Mouse (Mus musculus): ENCODE data around the gene Sqstm1. TPM values are rescaled to one million over a fixed set of nuclear protein-coding genes. Genes with fewer than 3 reads are reported as not detected.

Gene Sqstm1
- total RNA-seq, 2 experiments from 2014 or later, result 239 to 247 TPM

DNA sequence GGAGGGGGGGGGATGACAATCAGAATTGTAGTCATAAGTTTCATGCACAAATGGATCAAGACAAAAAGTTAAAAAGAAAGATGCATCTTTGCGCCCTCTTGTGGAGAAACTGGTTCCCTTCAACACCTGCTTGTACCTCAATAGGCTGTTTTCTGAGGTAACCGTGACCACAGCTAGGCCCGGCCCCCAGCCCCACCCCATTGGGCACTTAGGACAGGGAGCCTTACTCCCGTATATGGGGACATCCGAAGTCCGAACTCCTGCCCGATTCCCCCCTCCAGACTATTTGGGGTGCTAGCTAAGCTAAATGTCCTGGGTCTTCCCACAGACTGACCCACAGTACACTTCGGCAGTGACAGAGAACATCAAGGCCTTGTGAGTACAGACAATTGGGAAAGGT is 20.8 kb upstream of the Sqstm1 start:
- intact Hi-C loops (cut with DNase I), result loop anchor here (10.0 kb wide), 1 partner anchor 247 kb away; no protein-coding TSS in a partner anchor
- peak; percentile 54 to 76 for DNase-seq

DNA sequence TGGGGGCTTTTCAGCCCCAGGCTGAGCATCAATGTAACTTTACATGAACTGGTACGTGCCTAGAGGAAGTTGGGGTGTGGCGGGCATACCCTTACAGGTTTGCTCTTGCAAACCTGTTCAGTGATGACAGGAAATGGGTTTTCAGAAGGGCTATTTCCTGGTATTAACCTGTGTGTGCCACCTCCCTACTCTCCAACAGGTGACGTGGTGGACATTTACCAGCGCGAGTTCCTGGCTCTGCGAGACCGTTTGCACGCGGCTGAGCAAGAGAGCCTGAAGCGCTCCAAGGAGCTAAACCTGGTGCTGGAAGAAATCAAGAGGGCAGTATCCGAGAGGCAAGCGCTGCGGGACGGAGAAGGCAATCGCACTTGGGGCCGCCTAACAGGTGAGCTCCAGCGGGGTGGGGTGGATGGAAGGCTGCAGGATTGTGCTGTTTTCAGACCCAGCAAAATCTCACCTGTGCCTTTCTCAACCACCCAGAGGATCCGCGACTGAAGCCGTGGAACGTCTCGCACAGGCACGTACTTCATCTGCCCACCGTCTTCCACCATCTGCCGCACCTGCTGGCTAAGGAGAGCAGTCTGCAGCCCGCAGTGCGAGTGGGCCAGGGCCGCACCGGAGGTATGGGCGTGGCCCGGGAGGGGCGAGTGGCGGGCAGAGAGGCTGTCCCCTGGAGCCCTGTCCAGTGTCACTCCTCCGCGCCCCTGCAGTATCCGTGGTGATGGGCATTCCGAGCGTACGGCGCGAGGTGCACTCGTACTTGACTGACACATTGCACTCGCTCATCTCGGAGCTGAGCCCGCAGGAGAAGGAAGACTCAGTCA is 20.1 kb upstream of the Sqstm1 start:
- no peak for DNase-seq
- intact Hi-C loops (cut with DNase I), result loop anchor here (10.0 kb wide), 1 partner anchor 246 kb away; no protein-coding TSS in a partner anchor

DNA sequence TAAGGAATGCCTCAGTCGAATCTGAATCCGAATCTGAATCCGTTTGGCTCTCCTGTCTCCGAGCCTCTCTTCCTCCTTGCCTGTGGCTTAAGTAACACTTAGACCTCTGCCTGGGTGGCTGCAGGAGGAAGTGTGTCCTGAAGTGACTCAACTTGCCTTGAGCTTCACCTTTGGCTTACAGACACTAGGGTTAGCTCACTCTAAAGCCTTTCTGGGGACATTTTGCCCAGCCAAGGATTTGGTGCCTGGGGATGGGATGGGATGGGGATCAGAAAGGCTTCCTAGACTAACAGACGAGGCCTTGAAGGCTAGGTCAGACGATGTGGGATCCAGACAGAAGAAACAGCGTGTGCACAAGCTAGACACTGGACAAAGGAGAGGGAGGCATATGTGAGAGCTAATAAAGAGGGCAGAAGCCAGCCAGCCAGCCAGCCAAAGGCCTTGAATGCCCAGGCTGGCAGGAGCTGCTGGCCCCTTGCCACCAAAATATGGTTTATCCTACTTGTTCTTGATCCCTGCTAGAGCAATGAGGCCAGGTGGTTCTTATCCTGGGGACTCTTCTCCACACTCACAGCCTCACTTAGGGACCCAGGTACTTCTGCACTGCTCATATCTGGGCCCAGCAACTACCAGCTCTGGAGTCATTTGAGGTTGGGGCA is 18.8 kb upstream of the Sqstm1 start:
- intact Hi-C loops (cut with DNase I), result no loop called here
- peak; percentile 56 to 69 for DNase-seq

DNA sequence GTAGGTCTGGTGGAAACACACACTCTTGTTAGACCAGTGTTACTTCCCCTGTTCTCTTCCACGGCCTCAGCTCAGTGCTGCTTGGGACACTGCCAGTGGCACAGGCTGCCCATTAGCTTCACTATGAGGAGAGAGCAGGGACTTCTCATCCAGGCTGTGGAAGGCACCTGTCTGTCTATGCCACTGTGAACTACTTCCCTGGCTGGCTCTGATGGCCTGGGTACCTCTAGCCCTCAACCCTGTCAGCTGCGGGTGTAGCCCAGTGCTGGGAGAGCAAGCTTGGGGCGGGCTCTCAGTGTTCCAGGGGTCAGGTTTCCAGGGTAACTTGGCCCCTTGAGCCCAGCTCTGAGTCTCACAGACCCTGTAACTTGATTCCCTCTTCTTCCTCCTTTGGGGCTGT is 18.1 kb upstream of the Sqstm1 start:
- intact Hi-C loops (cut with DNase I), result no loop called here
- DNase-seq, result no peak

DNA sequence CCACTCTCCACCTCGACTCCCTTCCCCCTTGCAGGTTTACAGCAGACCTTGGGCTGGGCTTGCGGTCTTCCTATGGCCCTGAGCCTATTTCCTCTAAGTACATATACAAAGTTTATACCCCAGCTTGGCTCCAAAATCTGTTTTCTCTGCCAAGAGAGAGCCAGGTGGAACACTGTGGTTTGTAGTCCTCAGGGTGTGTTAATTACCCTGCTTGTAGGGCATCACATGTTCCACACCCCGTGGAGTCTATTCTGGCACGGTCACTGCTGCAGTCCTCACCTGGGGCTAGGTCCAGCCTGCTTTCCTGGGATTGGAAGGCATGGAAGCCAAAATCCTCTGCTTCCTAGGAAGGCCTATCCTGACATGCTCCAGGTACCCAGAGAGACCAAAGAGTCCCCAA is 17.1 kb upstream of the Sqstm1 start:
- intact Hi-C loops (cut with DNase I), result no loop called here
- no peak for DNase-seq

DNA sequence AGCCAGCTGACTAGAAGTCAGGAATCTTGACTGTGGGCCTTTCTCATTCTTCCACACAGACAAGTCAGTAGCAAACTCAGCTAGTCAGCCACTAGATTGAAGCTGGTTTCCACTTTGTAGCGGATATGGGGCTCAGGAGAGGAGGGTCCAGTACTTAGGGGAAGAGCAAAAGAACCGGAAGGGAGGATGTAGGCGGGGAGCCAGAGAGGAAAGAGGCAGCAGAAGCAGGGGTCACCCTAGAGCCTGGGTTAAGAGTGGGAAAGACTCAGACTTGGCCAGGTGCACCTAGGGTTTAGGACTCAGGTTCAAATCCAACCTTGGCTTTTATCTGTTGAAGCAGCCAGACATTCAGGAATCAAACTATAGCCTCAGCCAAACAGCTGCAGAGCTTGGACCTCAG is 16.6 kb upstream of the Sqstm1 start:
- intact Hi-C loops (cut with DNase I), result no loop called here
- peak in 1 of 2 experiments; percentile 54 for DNase-seq

DNA sequence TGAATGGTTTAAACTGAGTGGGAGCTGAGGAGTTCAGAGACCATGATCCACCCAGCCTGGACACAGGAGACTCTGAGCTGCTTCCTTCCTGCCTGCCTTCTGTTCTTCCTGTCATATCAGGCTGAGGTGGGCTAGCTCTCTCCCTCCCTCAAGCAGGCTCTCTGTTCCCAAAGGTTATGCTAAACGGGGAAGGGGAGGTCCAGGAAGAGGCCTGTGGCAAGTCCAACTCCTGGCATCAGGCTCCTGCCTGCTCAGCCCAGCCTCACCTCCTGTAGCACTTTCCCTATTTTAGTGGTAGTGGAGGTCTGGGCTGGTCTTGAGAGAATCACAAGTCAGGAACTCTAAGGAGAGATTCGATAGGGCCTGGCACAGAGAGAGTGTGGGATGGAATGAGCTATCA is 15.8 kb upstream of the Sqstm1 start:
- no peak for DNase-seq
- intact Hi-C loops (cut with DNase I), result no loop called here

DNA sequence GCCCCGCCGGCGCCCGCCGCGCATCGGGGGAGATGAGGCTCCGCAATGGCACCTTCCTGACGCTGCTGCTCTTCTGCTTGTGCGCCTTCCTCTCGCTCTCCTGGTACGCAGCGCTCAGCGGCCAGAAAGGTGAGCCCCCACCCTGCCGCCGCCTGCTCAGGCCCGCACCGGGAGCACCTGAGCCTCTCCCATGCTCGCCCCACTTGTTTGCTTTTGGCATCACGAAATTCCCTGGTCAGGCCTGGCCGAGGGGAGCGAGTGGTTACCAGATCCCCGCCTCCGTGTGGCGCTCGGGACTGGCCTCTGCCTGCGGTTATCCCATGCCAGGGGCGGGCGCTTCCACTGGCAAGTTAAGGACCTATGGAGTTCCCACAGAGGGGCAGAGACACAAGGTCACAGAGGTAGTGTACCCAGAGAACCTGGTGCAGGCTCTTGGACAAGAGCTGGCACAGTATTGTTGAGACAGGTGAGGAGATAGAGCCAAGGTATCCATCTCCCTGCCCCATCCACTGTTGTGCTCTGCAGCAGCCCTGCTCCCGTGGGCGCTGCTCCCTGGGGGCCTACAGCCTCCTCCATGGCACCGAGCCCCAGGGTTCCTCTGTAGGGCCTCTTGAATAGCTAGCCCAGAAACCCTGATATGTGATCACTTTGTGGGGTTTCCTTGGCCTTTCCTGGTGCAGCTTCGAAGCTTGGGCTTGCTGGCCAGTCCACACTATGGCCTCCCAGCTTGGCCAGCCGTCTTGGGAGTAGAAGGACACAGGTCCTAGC is 15.2 kb upstream of the Sqstm1 start:
- intact Hi-C loops (cut with DNase I), result no loop called here
- DNase-seq, result peak; percentile 63 to 67

DNA sequence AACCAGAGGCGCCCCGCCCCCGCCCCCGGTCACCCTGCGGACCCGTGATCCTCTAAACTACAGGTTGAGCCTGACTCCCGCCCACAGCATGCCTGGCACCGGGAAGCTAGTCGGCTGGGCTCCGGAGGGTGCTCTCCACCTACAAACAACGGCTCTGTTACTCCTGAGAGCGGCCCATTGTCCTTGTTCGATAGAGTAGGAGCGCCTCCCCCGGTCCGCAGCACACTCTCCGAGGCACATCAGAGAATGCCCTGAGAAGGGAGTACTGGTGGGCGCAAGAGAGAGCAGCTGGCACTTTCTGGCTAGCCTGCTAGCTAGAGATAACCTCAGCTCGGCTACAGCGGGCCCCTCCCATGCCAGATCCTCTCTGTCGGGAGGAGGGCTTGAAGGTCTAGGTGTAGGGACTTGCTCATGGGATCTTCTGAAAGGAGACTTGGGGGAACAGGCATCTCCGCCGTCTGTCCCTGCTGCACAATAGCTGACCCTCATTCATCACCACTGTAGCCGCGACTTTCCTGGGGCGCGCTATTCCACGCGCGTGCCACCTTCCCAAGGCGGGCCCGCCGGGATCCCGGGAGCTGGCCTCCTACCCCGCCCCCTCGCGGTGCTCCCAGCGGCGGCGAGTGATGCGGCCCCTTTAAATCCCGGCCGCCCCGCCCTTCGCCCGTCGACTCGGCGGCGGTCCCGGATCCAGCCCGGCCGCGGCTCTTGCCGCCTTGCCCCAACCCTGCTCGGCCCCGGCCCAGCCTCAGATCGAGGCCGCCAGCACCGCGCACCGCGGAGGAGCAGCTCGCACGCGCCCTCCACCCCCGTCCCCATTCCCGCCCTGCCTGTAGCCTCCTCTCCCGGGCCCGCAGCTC is 14.3 kb upstream of the Sqstm1 start:
- intact Hi-C loops (cut with DNase I), result no loop called here
- DNase-seq, result peak; percentile 89 to 93

DNA sequence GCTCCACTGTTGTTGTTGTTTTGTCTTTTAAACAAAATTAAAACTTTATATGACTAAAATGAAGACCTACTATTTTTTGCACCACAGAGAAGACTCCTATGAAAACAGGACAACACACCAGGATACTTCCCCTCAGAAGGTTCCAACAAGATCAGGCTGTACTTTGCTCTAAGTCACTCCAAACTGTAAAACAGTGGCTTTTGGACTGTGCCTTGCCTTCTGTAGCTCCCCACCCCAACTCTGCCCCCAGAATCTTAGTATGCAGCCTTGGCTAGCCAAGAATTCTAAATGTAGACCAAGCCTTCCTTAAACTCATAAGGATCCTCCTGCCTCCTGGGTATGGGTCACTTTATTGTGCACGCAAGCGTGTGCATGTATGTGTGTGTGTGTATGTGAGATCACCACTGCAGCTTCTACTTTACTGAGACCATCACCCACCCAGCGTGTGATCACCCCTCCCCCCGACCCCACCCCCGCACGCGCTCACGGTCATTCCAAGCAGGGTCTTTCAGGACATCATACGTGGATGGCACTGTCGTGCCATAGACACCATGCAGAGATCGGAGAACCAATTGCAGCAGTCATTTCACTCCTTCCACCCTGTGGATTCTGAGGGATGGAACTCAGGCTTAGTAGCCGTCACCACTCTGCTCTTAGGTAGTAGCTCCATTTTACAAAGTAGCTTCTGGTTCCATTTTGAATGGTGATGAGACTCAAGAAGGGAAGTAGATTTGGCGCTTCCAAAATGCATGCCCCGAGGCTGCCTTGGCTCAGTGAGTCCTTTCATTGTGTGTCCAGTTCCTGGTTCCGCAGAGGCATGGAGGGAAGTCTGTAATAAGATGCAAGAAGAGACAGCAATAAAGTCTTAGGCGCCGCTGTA is 13.4 kb upstream of the Sqstm1 start:
- DNase-seq, result no peak
- intact Hi-C loops (cut with DNase I), result no loop called here

DNA sequence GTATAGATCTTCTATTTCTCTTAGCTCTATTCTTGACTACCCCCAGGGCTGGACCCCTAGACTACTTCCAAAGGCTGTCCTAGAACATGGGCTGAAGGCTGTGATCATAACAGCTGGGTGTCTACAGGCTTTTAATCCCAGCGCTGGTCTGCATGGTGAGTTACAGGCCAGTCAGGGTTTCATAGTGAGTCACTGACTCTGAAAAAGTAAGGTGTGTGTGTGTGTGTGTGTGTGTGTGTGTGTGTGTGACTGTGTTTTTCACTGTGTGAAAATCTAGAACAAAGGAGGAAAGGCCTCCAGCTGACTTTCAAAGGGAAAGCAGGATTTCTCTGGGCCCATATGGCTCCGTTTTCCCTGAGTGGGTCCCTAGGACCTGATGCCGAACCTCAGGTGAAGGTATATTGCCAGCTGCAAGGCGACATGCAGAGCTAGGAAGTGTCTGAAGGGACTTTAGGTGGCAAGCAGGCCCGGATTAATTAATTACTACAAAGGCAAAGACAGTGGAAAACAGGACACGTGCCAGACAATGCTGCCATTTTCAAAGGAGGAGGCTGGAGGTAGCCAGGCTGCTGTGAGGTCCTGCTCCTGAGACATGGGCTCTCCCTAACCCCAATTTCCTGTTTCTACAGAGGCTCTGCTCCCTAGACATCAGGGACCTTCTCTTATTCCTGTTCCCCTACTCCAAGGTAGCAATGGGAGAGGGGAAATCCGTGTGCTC is 12.1 kb upstream of the Sqstm1 start:
- intact Hi-C loops (cut with DNase I), result no loop called here
- no peak for DNase-seq

DNA sequence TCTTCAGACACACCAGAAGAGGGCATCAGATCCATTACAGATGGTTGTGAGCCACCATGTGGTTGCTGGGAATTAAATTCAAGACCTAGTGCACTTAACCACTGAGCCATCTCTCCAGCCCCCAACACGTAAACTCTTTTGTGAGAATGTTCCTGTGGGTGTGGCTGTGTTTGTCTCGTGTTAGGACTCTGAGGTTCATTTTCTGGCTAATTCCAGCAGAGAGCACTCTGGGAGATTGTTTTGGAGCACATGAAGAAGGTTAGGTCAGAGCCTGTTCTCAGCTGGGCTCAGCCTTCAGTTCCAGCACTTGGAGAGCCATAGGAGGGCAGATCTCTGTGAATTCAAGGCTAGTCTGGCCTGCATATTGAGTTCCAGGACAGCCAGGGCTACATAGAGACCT is 9.2 kb upstream of the Sqstm1 start:
- intact Hi-C loops (cut with DNase I), result no loop called here
- no peak for DNase-seq

DNA sequence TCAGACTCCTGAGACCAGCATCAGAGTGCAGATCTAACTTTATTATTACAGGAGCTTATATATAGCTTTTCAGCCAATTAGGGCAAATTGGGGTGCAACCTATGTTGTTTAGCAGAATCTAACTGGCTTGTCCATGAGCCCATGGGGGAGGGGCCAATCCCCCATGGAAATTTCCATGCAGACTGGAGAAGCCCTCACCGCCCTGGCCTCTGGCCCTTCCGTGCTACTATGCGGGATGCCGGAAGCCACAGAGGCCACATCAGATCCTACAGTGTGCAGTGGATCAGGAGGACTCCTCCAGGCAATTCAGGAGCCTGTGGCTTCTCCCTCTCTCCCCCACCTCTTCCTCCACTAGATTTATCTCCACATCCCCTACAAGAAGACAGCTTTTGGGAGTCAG is 7.2 kb upstream of the Sqstm1 start:
- intact Hi-C loops (cut with DNase I), result no loop called here
- no peak for DNase-seq

DNA sequence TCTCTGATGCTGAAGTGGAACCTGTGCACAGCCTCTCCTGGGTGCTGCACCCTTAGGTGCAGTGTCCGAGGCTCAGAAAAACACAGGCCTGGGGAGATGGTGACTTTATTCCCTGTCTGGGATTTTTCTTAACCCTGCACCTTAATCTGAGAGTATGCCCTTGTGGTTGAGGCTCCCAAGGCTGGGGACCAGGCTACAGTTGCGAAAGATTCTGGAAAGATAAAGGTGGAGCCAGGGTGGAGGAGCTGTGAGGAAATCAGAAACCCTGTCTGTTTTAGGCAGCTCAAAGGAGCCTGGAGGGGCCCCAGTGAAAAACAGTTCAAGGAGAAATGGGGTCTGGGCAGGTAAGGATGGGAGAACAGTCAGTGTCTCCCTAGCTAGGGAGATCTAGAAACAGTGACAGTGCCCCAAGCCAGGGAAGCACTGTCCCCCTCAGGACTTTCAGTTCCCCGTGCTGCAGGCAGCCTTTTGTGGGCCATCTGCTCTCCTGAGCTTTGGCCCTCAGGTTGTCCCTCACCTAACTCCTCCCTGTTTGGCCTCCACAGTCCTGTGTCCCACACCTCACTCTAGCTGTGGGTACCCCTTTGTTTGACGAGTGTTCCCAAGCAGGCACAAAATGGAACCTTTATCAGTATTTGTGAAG is 6.2 kb upstream of the Sqstm1 start:
- intact Hi-C loops (cut with DNase I), result no loop called here

DNA sequence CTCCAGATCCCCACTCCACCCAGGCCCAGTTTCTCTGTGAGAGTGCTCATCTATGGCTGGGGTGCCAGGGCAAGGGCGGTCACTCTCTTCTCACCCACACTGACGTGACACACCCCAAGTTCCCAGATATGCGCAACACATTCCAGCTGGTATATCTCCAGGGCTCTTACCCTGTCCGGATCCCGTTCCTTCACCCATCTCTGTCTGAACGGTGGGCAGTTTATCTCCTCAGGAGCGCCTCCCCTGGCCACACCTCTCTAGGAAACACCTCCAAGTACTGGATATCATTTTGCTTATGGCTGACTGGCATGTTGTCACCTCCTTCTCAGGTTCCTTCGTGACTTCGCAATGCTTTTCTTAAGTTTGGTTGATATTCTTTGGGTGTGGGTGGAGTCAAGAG is 5.0 kb upstream of the Sqstm1 start:
- intact Hi-C loops (cut with DNase I), result no loop called here
- no peak for DNase-seq

More for the DNA sequence above, 6.2 kb upstream of the Sqstm1 start:
- no peak for DNase-seq

DNA sequence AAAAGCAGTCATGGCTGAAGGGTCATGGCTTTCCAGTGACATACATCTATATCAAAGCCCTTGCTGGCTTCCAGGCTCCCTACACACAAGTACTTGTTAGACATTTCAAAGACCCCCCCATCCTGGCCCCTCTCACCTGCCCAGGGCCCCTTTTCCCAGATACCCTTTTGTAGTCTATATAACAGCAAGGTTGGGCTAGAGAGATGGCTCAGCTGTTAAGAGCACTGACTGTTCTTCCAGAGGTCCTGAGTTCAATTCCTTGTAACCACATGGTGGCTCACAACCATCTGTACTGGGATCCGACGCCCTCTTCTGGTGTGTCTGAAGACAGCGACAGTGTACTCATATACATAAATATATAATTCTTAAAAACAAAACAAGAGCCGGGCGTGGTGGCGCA is 4.0 kb upstream of the Sqstm1 start:
- no peak for DNase-seq
- intact Hi-C loops (cut with DNase I), result no loop called here

DNA sequence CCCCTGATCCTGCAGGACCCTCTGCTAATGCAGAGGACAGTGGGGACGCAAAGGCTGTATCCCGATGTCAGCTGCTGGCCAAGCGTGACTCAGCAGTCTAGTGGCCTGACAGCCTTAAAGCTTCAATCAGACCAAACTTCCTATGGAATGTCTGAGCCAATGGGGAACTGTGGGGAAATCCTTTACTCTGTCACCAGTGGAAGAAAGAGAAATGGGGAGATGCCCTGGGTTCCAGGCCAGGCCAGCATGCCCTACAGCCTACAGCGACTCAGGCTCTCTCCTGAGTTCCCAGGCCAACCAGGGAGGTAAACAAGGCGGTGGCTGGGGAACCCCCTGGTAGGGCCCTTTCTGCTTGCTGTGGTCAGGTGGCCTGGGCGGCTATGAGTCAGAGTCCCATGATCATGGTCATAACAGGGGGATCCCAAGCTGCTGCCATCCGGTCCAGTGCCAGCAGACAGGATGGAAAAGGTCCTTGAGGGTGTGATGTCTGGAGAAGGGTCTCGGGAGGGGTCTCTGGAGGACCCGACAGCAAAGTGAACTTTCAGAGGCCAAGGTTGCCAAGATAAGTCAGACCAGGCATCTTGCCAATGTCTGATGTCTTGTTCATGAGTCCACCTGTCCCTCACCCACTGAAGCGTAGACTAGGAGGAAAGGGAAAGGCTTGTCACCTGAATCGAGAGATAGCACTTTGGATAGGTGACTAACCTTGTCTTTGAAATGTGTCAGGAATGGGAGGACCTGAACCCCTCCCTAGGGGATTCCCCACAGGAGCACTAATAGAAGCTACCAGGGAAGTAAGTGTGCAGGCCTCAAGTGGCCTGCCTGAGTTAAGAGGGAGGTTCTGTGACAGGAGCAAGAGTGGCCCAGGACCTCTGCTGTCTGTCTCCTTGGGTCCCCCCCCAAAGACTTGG is 2.5 kb upstream of the Sqstm1 start:
- intact Hi-C loops (cut with DNase I), result no loop called here
- peak; percentile 89 to 91 for DNase-seq
